ENCODE assay signal across 18 mouse cellular contexts in the genomic region with DNA sequence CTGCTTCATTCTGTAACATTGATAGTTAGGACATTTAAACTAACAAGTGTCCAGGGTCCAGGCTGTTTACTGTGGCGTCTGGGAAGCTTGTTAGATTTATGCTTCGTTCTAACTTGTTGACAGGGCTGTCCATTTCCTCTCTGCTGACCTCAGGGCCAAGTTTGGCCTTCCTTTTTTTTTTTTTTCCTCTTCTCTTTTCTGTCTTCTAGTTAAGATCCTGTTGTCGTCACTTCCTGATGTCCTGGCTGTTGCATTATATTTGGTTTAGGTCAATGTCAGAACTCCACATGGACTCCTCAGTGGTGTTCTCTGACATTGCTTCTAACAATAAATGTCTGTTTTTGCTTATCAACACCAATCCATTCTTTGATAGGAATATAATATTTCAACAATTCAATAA.
"Had no signal": no experiment of that assay in that cellular context is flagged by ENCODE, and none has a peak within 500 bp of the region (broad histone marks: within the 10 kb centered on the region; RNA-seq: fewer than 3 reads in every experiment).

No protein-coding gene starts in this region.

- ATAC-seq: midbrain, embryonic 15.5 days had no signal

- H3K27me3 ChIP-seq: limb, embryonic 13.5 days; liver, embryonic 13.5 days; megakaryocyte, embryonic 14.5 days; midbrain, embryonic 15.5 days; neural tube, embryonic 13.5 days; stomach, embryonic 15.5 days had no signal

- H3K4me2 ChIP-seq: limb, embryonic 13.5 days; liver, embryonic 13.5 days; midbrain, embryonic 11.5 days; midbrain, embryonic 15.5 days; neural tube, embryonic 13.5 days; stomach, embryonic 15.5 days had no signal

- H3K36me3 ChIP-seq: limb, embryonic 13.5 days; liver, embryonic 13.5 days; midbrain, embryonic 15.5 days; neural tube, embryonic 13.5 days; stomach, embryonic 15.5 days had no signal

- H3K4me1 ChIP-seq: limb, embryonic 13.5 days; liver, embryonic 13.5 days; midbrain, embryonic 15.5 days; neural tube, embryonic 13.5 days; stomach, embryonic 15.5 days had no signal

- H3K9ac ChIP-seq: limb, embryonic 13.5 days; liver, embryonic 13.5 days; midbrain, embryonic 15.5 days; neural tube, embryonic 13.5 days; stomach, embryonic 15.5 days had no signal

- H3K9me3 ChIP-seq: limb, embryonic 13.5 days; liver, embryonic 13.5 days; megakaryocyte, embryonic 14.5 days; midbrain, embryonic 15.5 days; neural tube, embryonic 13.5 days; stomach, embryonic 15.5 days had no signal

- H3K4me3 ChIP-seq: limb, embryonic 13.5 days; liver, embryonic 13.5 days; megakaryocyte, embryonic 14.5 days; midbrain, embryonic 15.5 days; neural tube, embryonic 13.5 days; stomach, embryonic 15.5 days had no signal

- DNase-seq: kidney, adult 8-10 months; kidney, postnatal 36 days; layer of hippocampus, adult 9-11 months; left cerebral cortex, postnatal 4 days; liver, embryonic 13.5 days; lung, adult 2 months; lung, postnatal 10 days; retina, postnatal 1 day; right cerebral cortex, postnatal 4 days; thymus, adult 2 months; thymus, postnatal 25 days had no signal

- H3K27ac ChIP-seq: kidney, postnatal 0 days; limb, embryonic 13.5 days; liver, embryonic 13.5 days; midbrain, embryonic 15.5 days; neural tube, embryonic 13.5 days; stomach, embryonic 15.5 days had no signal
